Mouse (Mus musculus): ENCODE measurements around the gene Aff3. TPM values are rescaled to one million over a fixed set of nuclear protein-coding genes. Genes with fewer than 3 reads are reported as not detected.

Aff3 gene
- polyA plus RNA-seq, 1 experiment = 16.9 TPM

DNA sequence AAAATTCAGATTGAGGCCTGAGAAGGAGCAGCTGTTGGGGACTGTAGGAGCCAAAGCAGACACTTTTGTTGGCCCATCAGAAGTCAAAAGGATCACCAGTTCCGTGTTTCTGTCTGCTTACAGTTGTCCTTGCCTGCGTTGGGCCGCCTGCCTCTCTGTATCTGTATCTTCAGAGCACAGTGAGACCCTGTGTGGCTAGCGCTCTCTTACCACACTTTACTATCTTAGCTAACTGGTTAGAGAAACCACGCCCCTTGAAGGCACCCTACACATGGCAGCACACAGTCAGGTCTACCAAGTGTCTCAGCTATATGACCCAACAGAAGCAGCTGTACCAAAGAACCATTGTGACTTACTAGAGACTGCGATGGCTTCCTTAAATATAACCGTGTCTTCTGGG, 30.7 kb downstream of the Aff3 start:
- whole genome bisulfite sequencing = 83% methylated on average over 7 of the region's 7 CpGs
- Histone ChIP-seq H3K4me3 (replicated peaks; ENCODE audit: extremely low read depth, low read depth, low read length) (no peak overlapping the region), H3K4me1 (ENCODE audit: control insufficient read depth, insufficient read depth, low read length) (no peaks in the 10 kb centered on the region)
- DNase-seq = no peak
- TF ChIP-seq POLR2A (IDR thresholded peaks at IDR 0.05; ENCODE audit: borderline replicate concordance, extremely low read depth, low read depth, low read length) = no peak
- no peak for TF ChIP-seq CTCF (IDR thresholded peaks at IDR 0.05; ENCODE audit: insufficient read depth, low read length)

- DNase-seq = no peak
- TF ChIP-seq POLR2A (IDR thresholded peaks at IDR 0.05; ENCODE audit: borderline replicate concordance, extremely low read depth, low read depth, low read length) = no peak
- WGBS = 88% methylated on average over 16 of the region's 16 CpGs
- peaks cover 8% of the 10 kb centered on the region; the same call in 1 of the 2 replicates for H3K4me1 ChIP-seq (ENCODE audit: control insufficient read depth, insufficient read depth, low read length)
- H3K4me3 ChIP-seq (replicated peaks; ENCODE audit: extremely low read depth, low read depth, low read length) = no peak overlapping the region
Observed at GRCm38 (mm10) chr1:38632461-38633180, 32.1 kb downstream of the Aff3 start.

- no peak for DNase-seq
- H3K4me1 ChIP-seq (ENCODE audit: control insufficient read depth, insufficient read depth, low read length) = peaks cover 8% of the 10 kb centered on the region; the same call in 1 of the 2 replicates
- TF ChIP-seq CTCF (IDR thresholded peaks at IDR 0.05; ENCODE audit: insufficient read depth, low read length) (no peak), POLR2A (IDR thresholded peaks at IDR 0.05; ENCODE audit: borderline replicate concordance, extremely low read depth, low read depth, low read length) (no peak)
- H3K4me3 ChIP-seq (replicated peaks; ENCODE audit: extremely low read depth, low read depth, low read length) = no peak overlapping the region
- 70% methylated on average over 7 of the region's 7 CpGs for WGBS
Observed at GRCm38 (mm10) chr1:38631501-38632279, 33.1 kb downstream of the Aff3 start.

DNA sequence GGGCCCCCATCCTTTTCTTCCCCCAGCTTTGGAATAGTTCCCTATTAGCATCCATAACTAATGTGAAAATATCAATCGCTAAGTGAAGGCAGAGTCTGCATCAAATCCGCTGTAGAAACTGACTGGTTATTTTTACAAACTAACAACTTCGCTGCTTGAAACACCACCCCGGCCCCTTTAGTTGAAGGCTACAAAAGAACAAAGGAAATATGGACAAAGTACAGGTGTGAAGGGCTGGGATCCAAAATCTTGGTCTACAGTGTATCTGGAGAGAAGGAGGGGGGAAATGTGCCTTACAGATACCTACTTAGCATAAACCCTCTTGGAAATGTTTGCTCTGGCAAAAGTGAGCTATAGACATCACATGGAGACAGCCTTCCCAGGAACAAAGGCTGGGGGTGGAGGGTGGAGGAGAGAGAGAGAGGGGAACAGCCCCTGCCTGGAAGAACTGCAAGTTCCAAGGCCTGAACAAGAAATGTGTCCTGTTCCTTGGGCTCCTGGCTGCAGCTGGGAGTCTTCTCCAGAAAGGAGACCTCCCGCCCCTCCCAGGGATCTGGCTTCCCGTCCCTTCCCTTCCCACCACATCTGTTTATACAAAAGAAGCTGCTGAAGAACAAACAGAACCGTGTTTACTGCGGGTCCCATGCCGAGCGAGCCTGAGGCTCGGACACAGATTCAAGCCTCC, 35.7 kb downstream of the Aff3 start:
- 33% methylated on average over 11 of the region's 11 CpGs for WGBS

DNA sequence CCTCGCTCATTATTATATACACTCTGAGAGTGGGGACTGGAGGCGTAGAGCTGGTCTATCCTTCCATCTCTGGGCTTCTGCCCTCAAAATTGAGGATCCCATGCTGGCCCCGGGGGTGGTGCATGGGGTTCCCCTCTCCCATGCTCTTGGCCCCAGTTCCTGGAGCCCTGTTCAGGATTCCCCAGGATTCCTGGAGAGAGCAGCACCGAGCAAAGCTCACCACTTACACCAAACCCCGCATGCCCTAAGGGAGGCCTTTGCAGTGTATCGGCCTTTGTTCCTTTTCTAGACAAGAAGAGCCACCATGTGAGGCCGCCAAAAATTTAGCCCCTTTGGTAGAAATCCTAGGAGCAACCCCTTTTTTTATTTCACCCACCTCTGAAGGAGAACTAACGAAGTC, 36.3 kb downstream of the Aff3 start:
- WGBS = 45% methylated on average over 8 of the region's 8 CpGs
- no peak for DNase-seq
- Histone ChIP-seq H3K4me3 (replicated peaks; ENCODE audit: extremely low read depth, low read depth, low read length) (no peak overlapping the region), H3K4me1 (ENCODE audit: control insufficient read depth, insufficient read depth, low read length) (peaks cover 11% of the 10 kb centered on the region; the same call in 1 of the 2 replicates)
- TF ChIP-seq POLR2A (IDR thresholded peaks at IDR 0.05; ENCODE audit: borderline replicate concordance, extremely low read depth, low read depth, low read length) = no peak
- TF ChIP-seq CTCF (IDR thresholded peaks at IDR 0.05; ENCODE audit: insufficient read depth, low read length) = no peak

More for the DNA sequence above, 35.7 kb downstream of the Aff3 start:
- TF ChIP-seq POLR2A (IDR thresholded peaks at IDR 0.05; ENCODE audit: borderline replicate concordance, extremely low read depth, low read depth, low read length) (peak; percentile 42; the same call in 1 of the 2 replicates), CTCF (IDR thresholded peaks at IDR 0.05; ENCODE audit: insufficient read depth, low read length) (no peak)
- peaks cover 11% of the 10 kb centered on the region; the same call in 1 of the 2 replicates for H3K4me1 ChIP-seq (ENCODE audit: control insufficient read depth, insufficient read depth, low read length)
- H3K4me3 ChIP-seq (replicated peaks; ENCODE audit: extremely low read depth, low read depth, low read length) = no peak overlapping the region
- DNase-seq = peak; percentile 36

GRCm38 (mm10) chr1:38627683-38628361, 36.9 kb downstream of the Aff3 start:
- no peak for TF ChIP-seq CTCF (IDR thresholded peaks at IDR 0.05; ENCODE audit: insufficient read depth, low read length)
- no peak for TF ChIP-seq POLR2A (IDR thresholded peaks at IDR 0.05; ENCODE audit: borderline replicate concordance, extremely low read depth, low read depth, low read length)
- peak; percentile 20 for DNase-seq
- Histone ChIP-seq H3K4me1 (ENCODE audit: control insufficient read depth, insufficient read depth, low read length) (peaks cover 11% of the 10 kb centered on the region; the same call in 1 of the 2 replicates), H3K4me3 (replicated peaks; ENCODE audit: extremely low read depth, low read depth, low read length) (peak overlapping the region; percentile 75)
- 2% methylated on average over 38 of the region's 42 CpGs for WGBS

GRCm38 (mm10) chr1:38626739-38627661, 37.8 kb downstream of the Aff3 start:
- H3K4me1 ChIP-seq (ENCODE audit: control insufficient read depth, insufficient read depth, low read length) = peaks cover 11% of the 10 kb centered on the region
- 2% methylated on average over 76 of the region's 133 CpGs for WGBS
- no peak for TF ChIP-seq CTCF (IDR thresholded peaks at IDR 0.05; ENCODE audit: insufficient read depth, low read length)
- TF ChIP-seq POLR2A (IDR thresholded peaks at IDR 0.05; ENCODE audit: borderline replicate concordance, extremely low read depth, low read depth, low read length) = no peak
- peak; percentile 44 for DNase-seq
- H3K4me3 ChIP-seq (replicated peaks; ENCODE audit: extremely low read depth, low read depth, low read length) = peak overlapping the region; percentile 77

- TF ChIP-seq CTCF (IDR thresholded peaks at IDR 0.05; ENCODE audit: insufficient read depth, low read length) = no peak
- TF ChIP-seq POLR2A (IDR thresholded peaks at IDR 0.05; ENCODE audit: borderline replicate concordance, extremely low read depth, low read depth, low read length) = no peak
- no peak for DNase-seq
- Histone ChIP-seq H3K4me3 (replicated peaks; ENCODE audit: extremely low read depth, low read depth, low read length) (peak overlapping the region; percentile 77), H3K4me1 (ENCODE audit: control insufficient read depth, insufficient read depth, low read length) (peaks cover 11% of the 10 kb centered on the region)
- 12% methylated on average over 10 of the region's 10 CpGs for WGBS
Observed at GRCm38 (mm10) chr1:38626388-38626738, 38.4 kb downstream of the Aff3 start.

Measured in lung, adult 2 months (tissue).